Mouse (Mus musculus): ENCODE results near the gene Vpreb2.

DNA sequence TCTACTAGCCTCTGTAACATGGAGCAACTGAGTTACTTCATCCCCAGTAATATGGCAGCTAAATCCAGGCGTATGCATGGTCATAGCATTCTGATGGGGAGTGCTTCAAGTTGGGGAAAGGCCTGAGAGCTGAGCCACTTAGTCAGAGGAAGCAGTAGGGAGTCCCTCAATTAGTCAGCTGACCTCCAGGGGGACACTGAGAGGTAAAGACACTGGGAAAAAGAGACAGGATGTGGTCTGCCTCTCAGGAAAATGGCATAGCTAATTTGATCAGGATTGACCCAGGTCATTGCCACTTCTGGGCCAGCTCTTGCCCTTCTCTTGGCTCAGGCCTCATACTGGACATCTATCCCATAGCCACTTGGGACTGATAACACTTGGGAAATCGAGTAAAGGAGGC, 47.1 kb downstream of the Vpreb2 start:
- TF ChIP-seq POLR2A (IDR thresholded peaks at IDR 0.05; ENCODE audit: extremely low read depth, insufficient read depth, low read length), result no peak
- TF ChIP-seq CTCF (IDR thresholded peaks at IDR 0.05; ENCODE audit: extremely low read depth, insufficient read depth, low read length), result no peak
